Mouse (Mus musculus): ENCODE measurements around the gene Gm47791.
A peak's percentile ranks its signal among the peaks of the same experiment; 100 is the strongest.

Gm47791 gene

DNA sequence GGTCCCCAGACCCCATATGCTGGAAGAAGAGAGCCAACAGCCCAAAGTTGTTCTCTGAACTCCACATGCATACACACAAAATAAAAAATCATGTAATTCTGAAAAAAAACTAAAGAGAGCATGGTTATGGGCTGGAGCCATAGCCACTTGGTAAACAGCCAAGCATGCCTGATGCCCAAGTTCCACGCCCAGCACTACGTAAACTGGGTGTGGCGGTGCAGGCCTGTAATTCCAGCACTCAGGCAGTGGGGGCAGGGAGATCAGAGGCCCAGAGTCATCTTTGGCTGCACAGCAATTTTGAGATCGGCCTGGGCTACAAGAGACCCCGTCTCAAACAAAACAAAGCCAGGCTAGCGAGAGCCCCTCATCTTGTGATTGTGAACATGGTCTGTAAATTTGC is 14.5 kb upstream of the Gm47791 start:
- no peak for DNase-seq (ENCODE audit: low spot score)

DNA sequence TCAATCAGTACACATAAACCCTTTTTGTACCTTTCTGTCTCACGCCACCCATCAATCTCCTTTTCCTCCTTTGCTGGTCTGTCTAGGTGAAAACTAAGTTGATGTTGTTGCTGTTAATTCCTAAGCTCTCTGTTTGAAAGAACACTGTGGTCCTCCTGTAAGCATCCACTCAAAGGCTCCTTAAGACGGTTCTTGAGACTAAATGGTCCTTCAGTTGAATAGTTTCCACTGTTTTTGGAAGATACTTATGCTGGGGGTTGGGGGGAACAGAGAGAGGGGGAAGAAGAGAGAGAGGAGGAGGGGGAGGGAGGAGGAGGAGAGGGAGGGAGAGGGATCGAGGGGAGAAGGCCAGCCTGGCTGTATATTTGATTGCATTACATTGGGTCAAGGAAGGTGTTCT is 12.5 kb upstream of the Gm47791 start:
- DNase-seq (ENCODE audit: low spot score) = no peak

DNA sequence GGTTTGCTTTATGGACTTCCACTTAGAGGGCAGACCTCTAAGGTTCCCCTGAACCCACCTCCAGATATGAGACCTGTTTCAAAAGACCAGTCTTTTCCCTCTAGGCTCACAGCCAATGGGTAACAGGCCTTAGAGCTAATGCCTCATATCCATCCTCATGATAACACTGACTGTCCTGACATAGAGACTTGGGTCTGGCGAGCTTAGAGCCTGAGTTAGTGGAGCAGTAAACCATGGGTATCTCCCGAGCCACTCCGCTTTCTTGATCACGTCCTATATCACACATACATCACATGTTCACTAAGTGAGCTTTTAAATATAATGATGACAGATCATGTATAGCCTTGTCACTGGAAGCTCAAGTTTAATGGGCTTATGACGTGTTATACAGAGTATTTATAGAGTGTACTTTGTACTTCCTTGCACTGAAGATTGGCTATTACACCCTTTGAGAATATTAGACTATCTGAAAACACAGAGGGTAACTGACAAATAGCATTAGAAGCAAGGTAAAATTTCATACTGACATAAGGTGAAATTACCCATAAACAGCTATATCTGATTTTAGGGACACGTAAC is 8.4 kb upstream of the Gm47791 start:
- DNase-seq (ENCODE audit: low spot score) = no peak

GRCm38 (mm10) chr1:82775293-82775692 is 4.2 kb upstream of the Gm47791 start:
- no peak for DNase-seq (ENCODE audit: low spot score)

GRCm38 (mm10) chr1:82773208-82773607 is 2.2 kb upstream of the Gm47791 start:
- no peak for DNase-seq (ENCODE audit: low spot score)

GRCm38 (mm10) chr1:82772428-82772827 is 1.4 kb upstream of the Gm47791 start:
- no peak for DNase-seq (ENCODE audit: low spot score)

DNA sequence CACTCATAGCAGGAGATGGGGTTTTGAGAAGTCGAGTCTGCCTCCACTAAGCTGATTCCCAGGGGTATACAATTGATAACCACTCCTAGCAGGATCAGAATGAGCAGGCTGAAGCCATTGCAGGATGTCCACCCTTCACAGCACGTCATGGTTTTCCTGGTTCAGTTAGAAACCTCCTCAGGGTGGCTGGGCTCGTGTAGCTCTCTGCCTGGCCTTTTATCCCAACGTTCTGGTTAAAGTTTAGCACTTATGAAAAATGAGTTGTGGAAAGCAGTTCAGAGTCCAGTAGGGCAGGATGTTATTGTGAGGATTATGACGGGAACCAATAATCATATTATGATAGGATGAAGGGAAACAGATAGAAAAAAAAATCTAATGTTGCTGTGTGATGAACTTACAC is 2.8 kb downstream of the Gm47791 start, which contains the start of gene Tm4sf20:
TSS of gene Tm4sf20 (minus strand) at position 193 of the 400 bp plus-strand sequence.
- DNase-seq (ENCODE audit: low spot score) = no peak

DNA sequence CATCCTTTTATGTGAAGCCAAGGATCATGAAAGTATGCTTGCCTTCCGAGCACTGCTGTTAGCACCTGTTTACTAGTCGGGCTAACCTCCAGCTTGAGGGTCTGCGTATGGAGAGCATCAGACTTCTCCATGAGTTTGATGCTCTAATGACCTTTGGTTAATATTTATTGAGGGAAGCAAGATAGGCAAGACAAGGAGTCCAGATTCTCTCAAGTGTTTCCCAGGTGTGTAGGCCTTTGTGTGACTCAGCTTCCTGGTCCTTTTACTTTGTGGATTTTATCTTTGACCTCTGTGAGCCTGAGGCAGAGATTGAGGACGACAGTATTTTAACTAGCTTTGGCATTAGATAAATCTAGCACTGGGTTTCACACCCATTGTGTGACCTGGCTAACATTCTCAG is 4.4 kb downstream of the Gm47791 start:
- no peak for DNase-seq (ENCODE audit: low spot score)

DNA sequence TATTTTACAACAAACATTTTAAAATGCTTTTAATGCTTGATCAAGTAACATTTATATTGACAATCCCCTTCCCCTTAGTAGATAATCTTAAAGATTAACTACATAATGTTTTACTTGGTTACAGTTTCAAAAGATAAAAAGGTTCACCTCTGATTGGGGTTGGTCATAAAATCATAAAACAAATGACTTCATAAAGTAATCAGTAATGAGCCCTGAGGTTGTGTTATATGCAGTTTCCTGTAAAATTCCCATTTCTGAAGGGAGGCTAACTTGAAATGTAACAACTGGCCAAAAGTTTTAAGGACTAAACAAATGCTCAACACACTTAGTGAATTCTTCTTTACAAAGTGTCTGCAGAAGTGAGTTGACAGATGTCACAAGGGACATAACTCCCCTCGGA is 4.8 kb downstream of the Gm47791 start:
- DNase-seq (ENCODE audit: low spot score) = no peak

GRCm38 (mm10) chr1:82762274-82762673 is 8.8 kb downstream of the Gm47791 start:
- DNase-seq (ENCODE audit: low spot score) = no peak

DNA sequence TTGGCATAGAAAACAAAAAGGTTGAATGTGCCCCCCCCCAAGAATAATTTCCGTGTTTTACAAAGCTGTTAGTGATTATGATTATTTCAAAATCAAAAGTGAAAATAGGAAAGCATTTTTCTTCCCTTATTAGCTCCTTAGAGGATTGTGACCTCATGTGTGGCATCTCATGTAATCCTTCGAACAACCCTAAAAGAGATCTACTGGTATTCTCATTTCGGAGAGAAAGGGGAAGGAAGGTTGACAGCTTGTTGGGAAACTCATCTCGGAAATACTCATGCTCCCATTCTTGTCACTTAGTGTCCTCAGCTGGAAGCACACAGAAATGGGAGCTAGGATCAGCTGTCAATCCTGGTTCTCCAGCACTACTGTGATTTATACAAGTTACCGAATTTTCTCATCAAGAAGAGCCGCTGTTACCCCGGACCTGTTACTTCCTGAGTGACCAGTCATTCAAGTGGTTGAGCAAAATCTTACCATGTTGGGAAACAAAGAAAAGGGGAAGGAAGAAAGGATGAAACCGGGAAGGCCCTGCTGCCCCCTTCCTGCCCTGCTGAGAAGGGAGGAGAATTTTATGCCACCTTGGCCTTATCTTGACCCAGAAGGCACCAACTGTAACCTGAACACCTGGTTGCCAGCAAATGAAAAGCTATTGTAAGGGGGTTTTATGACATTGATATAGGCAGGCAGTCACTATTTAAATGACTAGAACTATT is 9.4 kb downstream of the Gm47791 start:
- DNase-seq (ENCODE audit: low spot score) = no peak

DNA sequence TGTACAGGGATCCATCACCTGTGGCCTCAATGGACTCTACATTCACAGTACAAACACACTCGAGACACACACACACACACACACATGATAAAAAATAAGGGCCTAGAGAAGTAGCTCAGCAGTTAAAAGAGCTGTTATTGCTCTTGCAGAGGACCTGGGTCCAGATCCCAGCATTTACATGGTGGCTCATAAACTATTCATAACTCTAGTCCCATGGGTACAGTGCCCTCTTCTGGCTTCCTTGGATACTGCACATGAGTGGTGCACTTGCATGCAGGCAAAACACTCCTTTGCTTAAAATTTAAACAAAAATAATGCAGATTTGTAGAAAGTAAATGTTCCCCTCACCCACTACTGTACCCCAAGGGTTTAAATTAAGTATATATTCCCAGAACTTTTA is 11.5 kb downstream of the Gm47791 start:
- DNase-seq (ENCODE audit: low spot score) = no peak

- no peak for DNase-seq (ENCODE audit: low spot score)
These were observed 23.2 kb downstream of the Gm47791 start for GRCm38 (mm10) chr1:82747714-82748452.

GRCm38 (mm10) chr1:82746408-82746807 is 24.6 kb downstream of the Gm47791 start:
- no peak for DNase-seq (ENCODE audit: low spot score)

DNA sequence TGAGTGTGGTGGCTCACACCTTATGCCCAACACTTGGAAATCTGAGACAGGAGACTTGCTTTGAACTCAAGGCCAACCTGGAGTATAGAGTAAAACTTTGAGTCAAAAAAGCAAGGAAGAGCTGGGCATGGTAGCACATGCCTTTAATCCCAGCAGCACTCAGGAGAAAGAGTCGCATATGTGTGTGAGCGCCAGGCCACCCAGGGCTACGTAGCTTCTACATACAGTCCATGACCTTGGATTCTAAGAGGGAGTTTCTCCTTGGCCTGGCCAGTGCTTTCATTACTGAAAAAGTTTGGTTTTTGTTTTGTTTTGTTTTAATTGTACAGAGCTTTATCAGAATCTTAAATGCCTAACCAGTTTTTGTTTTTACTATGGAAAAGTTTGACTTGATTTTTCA is 27.1 kb downstream of the Gm47791 start:
- no peak for DNase-seq (ENCODE audit: low spot score)

DNA sequence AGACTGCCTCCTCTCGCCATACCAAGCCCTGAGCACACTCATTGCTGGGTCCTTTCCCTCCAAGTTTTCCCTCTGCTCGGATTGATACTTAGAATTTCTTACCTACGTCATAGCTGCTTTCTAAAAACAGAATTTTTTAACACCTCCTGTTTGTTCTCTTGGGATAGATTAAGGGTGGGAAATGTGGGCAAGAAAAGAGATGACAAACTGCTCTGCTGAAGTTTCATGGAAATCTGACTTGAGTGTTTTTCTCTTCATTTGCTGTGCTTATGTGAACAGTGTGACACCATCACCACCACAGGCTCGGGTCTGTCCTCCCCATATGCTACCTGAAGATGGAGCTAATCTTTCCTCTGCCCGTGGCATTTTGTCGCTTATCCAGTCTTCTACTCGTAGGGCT is 29.5 kb downstream of the Gm47791 start:
- DNase-seq (ENCODE audit: low spot score) = no peak

DNA sequence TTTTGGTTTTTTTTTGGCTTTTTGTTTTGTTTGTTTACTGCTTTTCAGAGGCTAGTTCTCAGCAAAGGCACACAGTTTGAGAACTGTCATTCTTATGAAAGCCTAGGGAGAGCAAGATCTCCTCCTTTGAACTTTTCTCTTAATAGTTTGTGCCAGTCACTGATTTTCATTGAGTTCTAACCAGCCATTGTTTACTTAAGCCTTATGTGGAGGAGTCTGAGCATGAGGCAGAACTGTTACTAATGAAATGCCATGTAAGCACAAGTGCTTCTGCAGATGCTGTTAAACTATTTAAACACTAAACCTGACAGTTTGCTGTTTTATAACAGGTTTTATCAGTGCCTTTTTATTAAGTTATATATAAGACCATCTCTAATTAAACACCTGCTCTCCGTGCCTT is 33.0 kb downstream of the Gm47791 start:
- no peak for DNase-seq (ENCODE audit: low spot score)

DNA sequence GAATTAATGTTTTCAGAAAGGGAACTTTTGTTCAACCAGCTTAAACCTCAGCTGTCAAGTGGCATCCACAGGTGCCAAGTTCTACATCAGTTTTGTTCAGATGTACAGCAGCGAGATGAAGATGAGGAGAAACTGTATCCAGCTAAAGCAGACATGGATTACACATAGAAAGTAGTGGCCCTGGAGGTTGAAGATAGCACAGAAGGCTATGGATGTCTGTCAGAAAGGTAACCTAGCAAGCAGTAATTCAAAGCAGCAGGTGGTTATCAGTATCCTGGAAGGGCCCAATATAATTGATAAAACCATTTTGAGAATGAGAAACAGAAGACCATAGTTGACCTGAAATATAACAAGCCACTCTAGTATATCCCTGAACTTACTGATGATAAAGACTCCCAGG is 37.7 kb downstream of the Gm47791 start:
- no peak for DNase-seq (ENCODE audit: low spot score)

DNA sequence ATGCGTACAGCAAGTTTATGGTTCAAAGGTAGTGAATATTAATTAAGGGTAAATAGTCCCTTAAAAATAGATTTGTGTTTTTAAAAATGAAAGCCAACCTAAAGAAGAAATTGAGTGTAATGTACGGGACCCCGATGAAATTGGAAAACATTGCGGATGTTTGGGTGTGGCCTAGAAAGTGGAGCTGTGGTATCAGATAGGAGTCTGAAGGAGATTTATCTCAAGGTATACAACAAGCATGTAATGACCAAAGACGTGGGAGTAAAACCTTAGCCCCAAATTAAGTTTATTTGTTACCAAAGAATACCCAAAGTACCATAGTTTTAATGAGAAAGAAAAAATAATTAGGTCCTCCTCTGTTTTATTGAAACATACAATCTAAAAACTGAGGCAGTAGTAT is 44.6 kb downstream of the Gm47791 start:
- DNase-seq (ENCODE audit: low spot score) = no peak

DNA sequence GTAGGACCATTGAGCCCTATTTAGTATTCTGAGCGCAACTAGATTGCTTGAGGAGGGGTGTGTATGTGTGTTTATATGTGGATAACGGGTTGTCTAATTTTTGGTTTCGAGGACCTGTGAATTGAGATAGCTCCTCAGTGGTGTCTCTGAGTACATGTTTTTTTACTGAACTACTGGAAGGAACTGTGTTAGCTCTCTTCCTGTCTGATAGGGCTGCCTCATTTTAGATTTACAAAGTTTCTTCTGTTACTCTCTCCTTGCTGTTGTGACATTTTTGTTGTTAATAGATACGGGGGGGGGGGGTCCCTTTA is 45.2 kb downstream of the Gm47791 start:
- DNase-seq (ENCODE audit: low spot score) = no peak

DNA sequence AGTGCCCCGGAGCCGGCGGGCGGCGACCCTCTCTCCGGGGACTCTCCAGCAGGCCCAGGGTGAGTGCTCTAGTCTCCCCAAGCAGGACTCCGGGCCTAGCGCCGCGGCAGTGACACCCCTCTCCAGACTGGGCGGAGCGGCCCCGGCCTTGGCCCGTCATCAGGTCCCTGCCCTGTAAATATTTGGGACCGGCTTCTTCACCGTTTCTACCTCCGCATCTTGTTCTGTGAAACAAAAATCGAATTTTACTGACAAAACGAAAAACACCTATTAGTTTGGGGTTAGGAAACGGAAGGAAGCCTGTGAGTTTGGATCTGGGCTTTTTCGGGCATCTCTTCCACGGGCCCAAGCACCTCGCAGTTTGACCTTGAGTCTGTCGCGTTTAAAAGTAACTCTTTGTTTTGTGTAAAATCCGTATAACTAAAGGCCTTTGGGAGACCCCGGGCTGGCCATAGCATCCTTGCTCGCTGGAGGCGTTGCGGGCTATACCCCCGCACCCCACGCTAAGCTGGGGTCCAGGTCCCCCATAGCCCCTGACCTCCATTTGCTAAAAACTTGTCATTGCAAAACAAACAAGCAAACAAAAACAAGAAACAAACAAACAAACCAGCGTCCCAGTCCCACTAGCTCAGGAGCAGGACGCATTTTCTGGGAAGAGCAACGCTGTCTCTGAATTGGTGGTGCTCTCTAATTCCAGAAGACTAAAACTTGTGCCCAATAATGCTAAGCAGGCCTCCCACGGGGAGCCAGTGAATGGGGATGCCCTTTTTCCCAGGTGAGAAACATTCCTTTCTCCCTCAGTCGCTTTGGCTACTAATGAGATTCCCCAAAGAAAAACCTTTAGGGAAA is 45.8 kb downstream of the Gm47791 start:
- DNase-seq (ENCODE audit: low spot score) = no peak

- DNase-seq (ENCODE audit: low spot score) = peak; percentile 95
These were observed 46.6 kb downstream of the Gm47791 start, which contains the start of gene Mff for GRCm38 (mm10) chr1:82724339-82725025. Gene Mff, plus strand, starts transcription at chr1:82724890.
